Mouse (Mus musculus): ENCODE results near the gene Ncapg2. TPM values are rescaled to one million over a fixed set of nuclear protein-coding genes. Genes with fewer than 3 reads are reported as not detected.

Gene Ncapg2
- polyA plus RNA-seq, 1 experiment from 2014 or later: 49.7 TPM

- Histone ChIP-seq H3K4me1 (peaks cover 12% of the 10 kb centered on the region; the same call in 1 of the 2 replicates), H3K9me3 (no peaks in the 10 kb centered on the region), H3K36me3 (no peaks in the 10 kb centered on the region), H3K27ac (no peak within 1 kb of the TSS), H3K9ac (no peak within 1 kb of the TSS), H3K27me3 (peaks cover 16% of the 10 kb centered on the region), H3K4me3 (peak within 1 kb of the TSS; percentile 49), H3K4me2 (peak within 1 kb of the TSS; percentile 97)
- ATAC-seq (ENCODE audit: borderline replicate concordance, extremely low read depth, low FRiP score, low TSS enrichment): peak; percentile 94
- under 1% methylated on average over 85 of the region's 86 CpGs for WGBS
Observed at GRCm38 (mm10) chr12:116485591-116486403, 80.6 kb downstream of the Ncapg2 start, which contains the start of gene Ptprn2. Ptprn2 (plus strand) TSS chr12:116485720.

- H3K27me3 ChIP-seq: peaks cover 16% of the 10 kb centered on the region
- H3K4me2 ChIP-seq: peak overlapping the region; percentile 97
- WGBS: 3% methylated on average over 10 of the region's 10 CpGs
- H3K4me1 ChIP-seq: peaks cover 12% of the 10 kb centered on the region; the same call in 1 of the 2 replicates
- peak overlapping the region; percentile 49 for H3K4me3 ChIP-seq
- H3K9me3 ChIP-seq: no peaks in the 10 kb centered on the region
- no peak for ATAC-seq (ENCODE audit: borderline replicate concordance, extremely low read depth, low FRiP score, low TSS enrichment)
- H3K9ac ChIP-seq: no peak overlapping the region
- no peaks in the 10 kb centered on the region for H3K36me3 ChIP-seq
- no peak overlapping the region for H3K27ac ChIP-seq
Observed at GRCm38 (mm10) chr12:116486404-116486730, 81.2 kb downstream of the Ncapg2 start.

- no peaks in the 10 kb centered on the region for H3K36me3 ChIP-seq
- no peak overlapping the region for H3K4me3 ChIP-seq
- WGBS: 57% methylated on average over 8 of the region's 8 CpGs
- no peak overlapping the region for H3K9ac ChIP-seq
- H3K4me2 ChIP-seq: no peak overlapping the region
- no peak for ATAC-seq (ENCODE audit: borderline replicate concordance, extremely low read depth, low FRiP score, low TSS enrichment)
- H3K4me1 ChIP-seq: peaks cover 12% of the 10 kb centered on the region; the same call in 1 of the 2 replicates
- H3K27me3 ChIP-seq: peaks cover 16% of the 10 kb centered on the region
- H3K27ac ChIP-seq: no peak overlapping the region
- no peaks in the 10 kb centered on the region for H3K9me3 ChIP-seq
Observed at GRCm38 (mm10) chr12:116488836-116489235, 83.6 kb downstream of the Ncapg2 start.

GRCm38 (mm10) chr12:116490575-116491356 is 85.6 kb downstream of the Ncapg2 start:
- ATAC-seq (ENCODE audit: borderline replicate concordance, extremely low read depth, low FRiP score, low TSS enrichment): no peak
- Histone ChIP-seq H3K9ac (no peak overlapping the region), H3K36me3 (no peaks in the 10 kb centered on the region), H3K4me2 (no peak overlapping the region), H3K9me3 (no peaks in the 10 kb centered on the region), H3K27ac (no peak overlapping the region), H3K4me3 (no peak overlapping the region), H3K4me1 (peaks cover 7% of the 10 kb centered on the region; the same call in 1 of the 2 replicates), H3K27me3 (peaks cover 16% of the 10 kb centered on the region)
- WGBS: 62% methylated on average over 5 of the region's 5 CpGs

GRCm38 (mm10) chr12:116498666-116499065 is 93.5 kb downstream of the Ncapg2 start:
- Histone ChIP-seq H3K27ac (no peak overlapping the region), H3K9ac (no peak overlapping the region), H3K4me2 (no peak overlapping the region), H3K4me1 (no peaks in the 10 kb centered on the region), H3K27me3 (no peaks in the 10 kb centered on the region), H3K9me3 (no peaks in the 10 kb centered on the region), H3K36me3 (no peaks in the 10 kb centered on the region), H3K4me3 (no peak overlapping the region)
- ATAC-seq (ENCODE audit: borderline replicate concordance, extremely low read depth, low FRiP score, low TSS enrichment): no peak

GRCm38 (mm10) chr12:116500652-116501051 is 95.5 kb downstream of the Ncapg2 start:
- ATAC-seq (ENCODE audit: borderline replicate concordance, extremely low read depth, low FRiP score, low TSS enrichment): no peak
- no peak overlapping the region for H3K27ac ChIP-seq

GRCm38 (mm10) chr12:116512482-116512881 is 107.3 kb downstream of the Ncapg2 start:
- Histone ChIP-seq H3K9ac (no peak overlapping the region), H3K4me1 (no peaks in the 10 kb centered on the region), H3K4me2 (no peak overlapping the region), H3K4me3 (no peak overlapping the region), H3K27me3 (no peaks in the 10 kb centered on the region), H3K9me3 (no peaks in the 10 kb centered on the region), H3K36me3 (no peaks in the 10 kb centered on the region), H3K27ac (no peak overlapping the region)
- no peak for ATAC-seq (ENCODE audit: borderline replicate concordance, extremely low read depth, low FRiP score, low TSS enrichment)
- WGBS: 59% methylated on average over 1 of the region's 1 CpGs

More at GRCm38 (mm10) chr12:116500652-116501051, 95.5 kb downstream of the Ncapg2 start:
- Histone ChIP-seq H3K4me2 (no peak overlapping the region), H3K36me3 (no peaks in the 10 kb centered on the region), H3K27me3 (no peaks in the 10 kb centered on the region), H3K4me1 (no peaks in the 10 kb centered on the region), H3K9me3 (no peaks in the 10 kb centered on the region), H3K9ac (no peak overlapping the region), H3K4me3 (no peak overlapping the region)
- 71% methylated on average over 11 of the region's 11 CpGs for WGBS

Other genes starting within 250 kb of the Ncapg2 start
- gene Wdr60, start 142.4 kb upstream of the Ncapg2 start, polyA plus RNA-seq (2015; fragmentation: Nextera tagmentation; extraction: Ambion mirVana): 17.4 and 18.9 TPM in 2 replicates
- gene Gm11027, start 130.0 kb upstream of the Ncapg2 start, polyA plus RNA-seq (2015; fragmentation: Nextera tagmentation; extraction: Ambion mirVana): not detected in 2 replicates
- gene Esyt2, start 124.2 kb upstream of the Ncapg2 start, polyA plus RNA-seq (2015; fragmentation: Nextera tagmentation; extraction: Ambion mirVana): 20.9 and 21.5 TPM in 2 replicates
- 0.16 and 0.20 TPM in 2 replicates for gene Ptprn2, start 80.3 kb downstream of the Ncapg2 start, polyA plus RNA-seq (2015; fragmentation: Nextera tagmentation; extraction: Ambion mirVana)